Mouse (Mus musculus) cerebellum, postnatal 10 days (tissue): ENCODE data around the gene Thoc5.

Source experiments
- DNase-seq, 2 experiments: peaks; one replicate each; pipeline ENCODE4 v3.0.0; 2021; ENCODE audit warnings: mixed read lengths in 2 of 2

The Thoc5 gene

GRCm38 (mm10) chr11:4894848-4895816, at the start of gene Thoc5:
Thoc5 (plus strand) TSS chr11:4895320.
- peak; percentile 86 to 88 for DNase-seq

- peak; percentile 62 to 67 for DNase-seq
Observed at GRCm38 (mm10) chr11:4848483-4849248, 46.5 kb upstream of the Thoc5 start.

- peak; percentile 96 to 98 for DNase-seq
Observed at GRCm38 (mm10) chr11:4849258-4849943, 45.7 kb upstream of the Thoc5 start, which contains the start of gene Nf2. Nf2 (minus strand) TSS chr11:4849536.

GRCm38 (mm10) chr11:4850404-4850803, 44.7 kb upstream of the Thoc5 start:
- DNase-seq = no peak

- DNase-seq = no peak
Observed at GRCm38 (mm10) chr11:4853021-4853420, 42.1 kb upstream of the Thoc5 start.

- DNase-seq = no peak
Observed at GRCm38 (mm10) chr11:4854181-4854580, 40.9 kb upstream of the Thoc5 start.

GRCm38 (mm10) chr11:4858416-4858815, 36.7 kb upstream of the Thoc5 start:
- DNase-seq = no peak

- no peak for DNase-seq
Observed at GRCm38 (mm10) chr11:4860986-4861385, 34.1 kb upstream of the Thoc5 start.

GRCm38 (mm10) chr11:4861816-4862604, 33.1 kb upstream of the Thoc5 start:
- DNase-seq = no peak

GRCm38 (mm10) chr11:4862730-4863129, 32.4 kb upstream of the Thoc5 start:
- DNase-seq = no peak

- DNase-seq = peak; percentile 76 to 80
Observed at GRCm38 (mm10) chr11:4865645-4866251, 29.4 kb upstream of the Thoc5 start.

- peak; percentile 91 for DNase-seq
Observed at GRCm38 (mm10) chr11:4873755-4874475, 21.2 kb upstream of the Thoc5 start, which contains the start of gene Nipsnap1. Nipsnap1 (plus strand) TSS chr11:4873951.

GRCm38 (mm10) chr11:4874551-4874950, 20.6 kb upstream of the Thoc5 start:
- DNase-seq = peak; percentile 17 to 33

- DNase-seq = no peak
Observed at GRCm38 (mm10) chr11:4881087-4881486, 14.0 kb upstream of the Thoc5 start.

- peak; percentile 30 to 39 for DNase-seq
Observed at GRCm38 (mm10) chr11:4882892-4883627, 12.1 kb upstream of the Thoc5 start.

GRCm38 (mm10) chr11:4885385-4885903, 9.7 kb upstream of the Thoc5 start:
- peak; percentile 76 to 81 for DNase-seq

- no peak for DNase-seq
Observed at GRCm38 (mm10) chr11:4886987-4887386, 8.1 kb upstream of the Thoc5 start.

GRCm38 (mm10) chr11:4900437-4900836, 5.3 kb downstream of the Thoc5 start:
- peak in 1 of 2 experiments; percentile 52 for DNase-seq

GRCm38 (mm10) chr11:4901956-4902355, 6.8 kb downstream of the Thoc5 start:
- DNase-seq = no peak

- DNase-seq = no peak
Observed at GRCm38 (mm10) chr11:4906231-4906630, 11.1 kb downstream of the Thoc5 start.
